Mouse (Mus musculus) megakaryocyte, embryonic 14.5 days (primary cell): Measurements from ENCODE around the gene Eif2b4.

Source experiments
- FLI1 ChIP-seq: IDR thresholded peaks from 2 replicates; pipeline ENCODE4 v1.6.1; 2012; ENCODE audit warnings: low read length, inconsistent platforms, mixed read lengths
- GATA1 ChIP-seq: IDR thresholded peaks from 3 replicates; pipeline ENCODE4 v1.6.1; 2012; ENCODE audit warnings: mixed read lengths, low read length, inconsistent platforms, borderline replicate concordance

GRCm38 (mm10) chr5:31168630-31169029 lies 24.6 kb downstream of the Eif2b4 start:
- TF ChIP-seq GATA1 (no peak), FLI1 (no peak)
